Comparison of ENCODE assay signal across 18 mouse cellular contexts in genomic region chr10:123112787-123113168, GRCm38 (mm10).
"Had no signal": no experiment of that assay in that cellular context is flagged by ENCODE, and none has a peak within 500 bp of the region (broad histone marks: within the 10 kb centered on the region; RNA-seq: fewer than 3 reads in every experiment).

No protein-coding gene starts in this region.

- H3K27me3 ChIP-seq: liver, embryonic 15.5 days; megakaryocyte, embryonic 14.5 days; midbrain, embryonic 12.5 days; midbrain, embryonic 15.5 days; neural tube, embryonic 13.5 days; neural tube, embryonic 15.5 days had no signal

- H3K4me2 ChIP-seq: liver, embryonic 15.5 days; lung, embryonic 14.5 days; midbrain, embryonic 12.5 days; midbrain, embryonic 15.5 days; neural tube, embryonic 13.5 days; neural tube, embryonic 15.5 days had no signal

- H3K9ac ChIP-seq: liver, embryonic 15.5 days; lung, embryonic 14.5 days; midbrain, embryonic 12.5 days; midbrain, embryonic 15.5 days; neural tube, embryonic 13.5 days; neural tube, embryonic 15.5 days had no signal

- ATAC-seq: midbrain, embryonic 15.5 days had no signal

- H3K27ac ChIP-seq: liver, embryonic 15.5 days; midbrain, embryonic 12.5 days; midbrain, embryonic 15.5 days; neural tube, embryonic 13.5 days; neural tube, embryonic 15.5 days had no signal

- H3K4me3 ChIP-seq: liver, embryonic 15.5 days; megakaryocyte, embryonic 14.5 days; midbrain, embryonic 12.5 days; midbrain, embryonic 15.5 days; neural tube, embryonic 13.5 days; neural tube, embryonic 15.5 days had no signal

- H3K9me3 ChIP-seq: liver, embryonic 15.5 days; megakaryocyte, embryonic 14.5 days; midbrain, embryonic 12.5 days; midbrain, embryonic 15.5 days; neural tube, embryonic 13.5 days; neural tube, embryonic 15.5 days had no signal

- DNase-seq: lung, adult 18-20 months; lung, embryonic 14.5 days; lung, postnatal 10 days; lung, postnatal 4 days; retina, postnatal 1 day; right cerebral cortex, adult 18-20 months; right cerebral cortex, postnatal 25 days; right cerebral cortex, postnatal 4 days; spleen, adult 18-20 months; thymus, adult 18-20 months; thymus, postnatal 14 days; thymus, postnatal 36 days had no signal

- H3K4me1 ChIP-seq: megakaryocyte, embryonic 14.5 days; midbrain, embryonic 15.5 days; neural tube, embryonic 13.5 days; neural tube, embryonic 15.5 days had no signal
